Mouse (Mus musculus) hindbrain, embryonic 16.5 days (tissue): ENCODE data around the gene Adat1. TPM values are rescaled to one million over a fixed set of nuclear protein-coding genes. Genes with fewer than 3 reads are reported as not detected.
A peak's percentile ranks its signal among the peaks of the same experiment; 100 is the strongest.

Source experiments
- ATAC-seq: fragments of 200-750 bp; cut with Nextera tagmentation; 2 replicates; pipeline ENCODE4 v1.8.0; 2017; ENCODE audit warnings: moderate TSS enrichment, moderate library complexity
- H3K27ac ChIP-seq: fragments of 300-500 bp; sonication (generic); 2 replicates; pipeline ENCODE4 v1.5.1; 2014; ENCODE audit warnings: low read depth, mild to moderate bottlenecking, control low read depth, low read length, moderate library complexity
- H3K27me3 ChIP-seq: fragments of 300-500 bp; sonication (generic); replicated peaks from 2 replicates; pipeline ENCODE4 v1.6.1; 2014; ENCODE audit warnings: low read length; ENCODE audit not compliant: control insufficient read depth, insufficient read depth
- H3K36me3 ChIP-seq: fragments of 300-500 bp; sonication (generic); 2 replicates; pipeline ENCODE4 v1.6.1; 2014; ENCODE audit warnings: mild to moderate bottlenecking, low read length, moderate library complexity, mixed read lengths; ENCODE audit not compliant: control insufficient read depth, insufficient read depth
- H3K4me1 ChIP-seq: fragments of 300-500 bp; sonication (generic); 2 replicates; pipeline ENCODE4 v1.6.1; 2014; ENCODE audit warnings: low read depth, low read length; ENCODE audit not compliant: control insufficient read depth, insufficient read depth
- H3K4me2 ChIP-seq: fragments of 300-500 bp; sonication (generic); 2 replicates; pipeline ENCODE4 v1.6.1; 2014; ENCODE audit warnings: mild to moderate bottlenecking, low read length, control low read depth, moderate library complexity
- H3K4me3 ChIP-seq: fragments of 300-500 bp; sonication (generic); 2 replicates; pipeline ENCODE4 v1.5.1; 2014; ENCODE audit warnings: mild to moderate bottlenecking, low read length, control low read depth, moderate library complexity
- H3K9ac ChIP-seq: fragments of 300-500 bp; sonication (generic); 2 replicates; pipeline ENCODE4 v1.6.1; 2014; ENCODE audit warnings: low read depth, mild to moderate bottlenecking, control low read depth, low read length, moderate library complexity
- H3K9me3 ChIP-seq: fragments of 300-500 bp; sonication (generic); 2 replicates; pipeline ENCODE4 v1.6.1; 2014; ENCODE audit warnings: mild to moderate bottlenecking, low read length, moderate library complexity; ENCODE audit not compliant: control insufficient read depth
- WGBS: fragments of 180-500 bp; shearing (Covaris S2); extraction: QIAGEN DNeasy Blood & Tissue Kit; methylation state at CpG from one replicate; pipeline ENCODE4 v1.1.7; 2014; 5-methylcytosine and 5-hydroxymethylcytosine counted together
- polyA plus RNA-seq: library from polyadenylated mRNA; unstranded; fragments of >200 nt; fragmentation: Nextera tagmentation; extraction: Ambion mirVana; gene quantifications from 2 replicates; pipeline ENCODE4 v1.2.1, GENCODE M21; 2015

The Adat1 gene
- polyA plus RNA-seq, 1 experiment from 2014 or later: 6.9 TPM

GRCm38 (mm10) chr8:111937184-111937583 is 54.9 kb downstream of the Adat1 start:
- Histone ChIP-seq H3K9ac (no peak overlapping the region), H3K4me2 (no peak overlapping the region), H3K27ac (no peak overlapping the region), H3K4me1 (peaks cover 28% of the 10 kb centered on the region), H3K4me3 (no peak overlapping the region), H3K36me3 (no peaks in the 10 kb centered on the region), H3K27me3 (no peaks in the 10 kb centered on the region), H3K9me3 (no peaks in the 10 kb centered on the region)
- WGBS: 79% methylated on average over 3 of the region's 3 CpGs
- ATAC-seq: no peak

- Histone ChIP-seq H3K36me3 (no peaks in the 10 kb centered on the region), H3K9me3 (no peaks in the 10 kb centered on the region), H3K27ac (no peak overlapping the region), H3K4me2 (peak overlapping the region; percentile 97), H3K27me3 (no peaks in the 10 kb centered on the region), H3K9ac (no peak overlapping the region), H3K4me1 (peaks cover 11% of the 10 kb centered on the region), H3K4me3 (no peak overlapping the region; the same call in 1 of the 2 replicates)
- 90% methylated on average over 2 of the region's 2 CpGs for WGBS
- ATAC-seq: no peak
Measured at GRCm38 (mm10) chr8:111934201-111934600, 57.9 kb downstream of the Adat1 start.

- ATAC-seq: peak; percentile 100
- Histone ChIP-seq H3K9ac (peak within 1 kb of the TSS; percentile 96), H3K27me3 (no peaks in the 10 kb centered on the region), H3K4me1 (peaks cover 11% of the 10 kb centered on the region), H3K9me3 (no peaks in the 10 kb centered on the region), H3K4me2 (peak within 1 kb of the TSS; percentile 97), H3K27ac (peak within 1 kb of the TSS; percentile 94), H3K36me3 (no peaks in the 10 kb centered on the region), H3K4me3 (peak within 1 kb of the TSS; percentile 87)
- WGBS: under 1% methylated on average over 53 of the region's 53 CpGs
Measured at GRCm38 (mm10) chr8:111933348-111934076, 58.6 kb downstream of the Adat1 start, which contains the start of gene Tmem231. Tmem231 (minus strand) TSS chr8:111933881.

- ATAC-seq: peak; percentile 32; the same call in 1 of the 2 replicates
- Histone ChIP-seq H3K4me3 (peak overlapping the region; percentile 87), H3K36me3 (no peaks in the 10 kb centered on the region), H3K4me2 (peak overlapping the region; percentile 97), H3K27me3 (no peaks in the 10 kb centered on the region), H3K9ac (peak overlapping the region; percentile 96), H3K9me3 (no peaks in the 10 kb centered on the region), H3K4me1 (peaks cover 11% of the 10 kb centered on the region), H3K27ac (peak overlapping the region; percentile 94)
- WGBS: 27% methylated on average over 19 of the region's 19 CpGs
Measured at GRCm38 (mm10) chr8:111932580-111933336, 59.3 kb downstream of the Adat1 start.

- no peak overlapping the region for H3K9ac ChIP-seq
- H3K27me3 ChIP-seq: no peaks in the 10 kb centered on the region
- H3K4me1 ChIP-seq: peaks cover 11% of the 10 kb centered on the region
- H3K9me3 ChIP-seq: no peaks in the 10 kb centered on the region
- WGBS: 77% methylated on average over 16 of the region's 16 CpGs
- no peaks in the 10 kb centered on the region for H3K36me3 ChIP-seq
- H3K4me3 ChIP-seq: no peak overlapping the region
- no peak overlapping the region for H3K27ac ChIP-seq
- H3K4me2 ChIP-seq: no peak overlapping the region
- ATAC-seq: no peak
Measured at GRCm38 (mm10) chr8:111931721-111932120, 60.4 kb downstream of the Adat1 start.

GRCm38 (mm10) chr8:111929648-111930344 is 62.3 kb downstream of the Adat1 start:
- Histone ChIP-seq H3K4me2 (no peak overlapping the region), H3K4me3 (no peak overlapping the region), H3K9ac (no peak overlapping the region), H3K27me3 (no peaks in the 10 kb centered on the region), H3K27ac (no peak overlapping the region), H3K4me1 (peaks cover 11% of the 10 kb centered on the region), H3K36me3 (no peaks in the 10 kb centered on the region), H3K9me3 (no peaks in the 10 kb centered on the region)
- 77% methylated on average over 8 of the region's 8 CpGs for WGBS
- ATAC-seq: no peak

- Histone ChIP-seq H3K36me3 (no peaks in the 10 kb centered on the region), H3K9ac (no peak overlapping the region), H3K4me1 (no peaks in the 10 kb centered on the region), H3K27ac (no peak overlapping the region), H3K9me3 (no peaks in the 10 kb centered on the region), H3K27me3 (no peaks in the 10 kb centered on the region), H3K4me3 (no peak overlapping the region), H3K4me2 (no peak overlapping the region)
- WGBS: 87% methylated on average over 7 of the region's 7 CpGs
- no peak for ATAC-seq
Measured at GRCm38 (mm10) chr8:111924976-111925375, 67.1 kb downstream of the Adat1 start.

GRCm38 (mm10) chr8:111923383-111923804 is 68.7 kb downstream of the Adat1 start:
- no peaks in the 10 kb centered on the region for H3K4me1 ChIP-seq
- no peak overlapping the region for H3K4me3 ChIP-seq
- ATAC-seq: 0 out of 2 replicates have a peak, but pooled peaks have one; percentile 30
- H3K4me2 ChIP-seq: peak overlapping the region; percentile 27; the same call in 1 of the 2 replicates
- 29% methylated on average over 10 of the region's 10 CpGs for WGBS
- peaks cover 3% of the 10 kb centered on the region for H3K36me3 ChIP-seq
- no peak overlapping the region for H3K27ac ChIP-seq
- H3K9me3 ChIP-seq: no peaks in the 10 kb centered on the region
- no peaks in the 10 kb centered on the region for H3K27me3 ChIP-seq
- H3K9ac ChIP-seq: peak overlapping the region; percentile 27; the same call in 1 of the 2 replicates

GRCm38 (mm10) chr8:111920971-111921370 is 71.1 kb downstream of the Adat1 start:
- no peak overlapping the region for H3K9ac ChIP-seq
- no peak overlapping the region for H3K4me2 ChIP-seq
- H3K4me1 ChIP-seq: no peaks in the 10 kb centered on the region
- H3K9me3 ChIP-seq: no peaks in the 10 kb centered on the region
- peaks cover 7% of the 10 kb centered on the region for H3K36me3 ChIP-seq
- WGBS: 88% methylated on average over 4 of the region's 4 CpGs
- no peak for ATAC-seq
- no peaks in the 10 kb centered on the region for H3K27me3 ChIP-seq
- H3K4me3 ChIP-seq: no peak overlapping the region
- H3K27ac ChIP-seq: no peak overlapping the region
